Mouse (Mus musculus) retina, embryonic 14.5 days (tissue): ENCODE results near the gene Kif13a.

Source experiments
- DNase-seq: peaks from one replicate; pipeline ENCODE4 v3.0.0-alpha.2; 2015; ENCODE audit warnings: low spot score

The Kif13a gene

GRCm38 (mm10) chr13:46834805-46835204 lies 94.9 kb downstream of the Kif13a start:
- DNase-seq: no peak

GRCm38 (mm10) chr13:46833586-46833985 lies 96.1 kb downstream of the Kif13a start:
- no peak for DNase-seq

- DNase-seq: peak; percentile 22
These were observed 96.7 kb downstream of the Kif13a start for GRCm38 (mm10) chr13:46832956-46833355.

- DNase-seq: no peak
These were observed 106.4 kb downstream of the Kif13a start for GRCm38 (mm10) chr13:46823271-46823670.

- no peak for DNase-seq
These were observed 107.5 kb downstream of the Kif13a start for GRCm38 (mm10) chr13:46822200-46822599.

GRCm38 (mm10) chr13:46819729-46820223 lies 109.9 kb downstream of the Kif13a start:
- DNase-seq: no peak

GRCm38 (mm10) chr13:46819202-46819728 lies 110.4 kb downstream of the Kif13a start:
- no peak for DNase-seq

- no peak for DNase-seq
These were observed 111.3 kb downstream of the Kif13a start for GRCm38 (mm10) chr13:46818374-46818773.

- DNase-seq: no peak
These were observed 117.0 kb downstream of the Kif13a start for GRCm38 (mm10) chr13:46812648-46813184.

GRCm38 (mm10) chr13:46811696-46812095 lies 118.0 kb downstream of the Kif13a start:
- DNase-seq: no peak

GRCm38 (mm10) chr13:46810613-46811012 lies 119.1 kb downstream of the Kif13a start:
- no peak for DNase-seq

GRCm38 (mm10) chr13:46810098-46810497 lies 119.6 kb downstream of the Kif13a start:
- DNase-seq: peak; percentile 41

GRCm38 (mm10) chr13:46807901-46808300 lies 121.8 kb downstream of the Kif13a start:
- DNase-seq: no peak

- no peak for DNase-seq
These were observed 128.5 kb downstream of the Kif13a start for GRCm38 (mm10) chr13:46801196-46801595.

GRCm38 (mm10) chr13:46798156-46798555 lies 131.5 kb downstream of the Kif13a start:
- peak; percentile 80 for DNase-seq

- DNase-seq: no peak
These were observed 133.3 kb downstream of the Kif13a start for GRCm38 (mm10) chr13:46796381-46796780.

GRCm38 (mm10) chr13:46793824-46794223 lies 135.8 kb downstream of the Kif13a start:
- DNase-seq: peak; percentile 5

- no peak for DNase-seq
These were observed 141.2 kb downstream of the Kif13a start for GRCm38 (mm10) chr13:46788452-46788851.

- DNase-seq: no peak
These were observed 142.8 kb downstream of the Kif13a start for GRCm38 (mm10) chr13:46786836-46787235.

GRCm38 (mm10) chr13:46786064-46786561 lies 143.6 kb downstream of the Kif13a start:
- DNase-seq: no peak

GRCm38 (mm10) chr13:46780379-46780778 lies 149.3 kb downstream of the Kif13a start:
- DNase-seq: no peak

- DNase-seq: no peak
These were observed 149.8 kb downstream of the Kif13a start for GRCm38 (mm10) chr13:46779831-46780230.

GRCm38 (mm10) chr13:46777461-46777860 lies 152.2 kb downstream of the Kif13a start:
- DNase-seq: no peak
